Mouse (Mus musculus) MEL-GATA-1-ER (cell line): ENCODE results near the gene Garnl3.

Experiments used
- DNase-seq: peaks from one replicate; pipeline ENCODE4 v3.0.0-alpha.2; 2012; ENCODE audit warnings: low read depth; ENCODE audit errors: extremely low read depth

Gene Garnl3

GRCm38 (mm10) chr2:33131500-33132092 is at the start of gene Garnl3:
Gene Garnl3, minus strand, starts transcription at chr2:33131654.
- DNase-seq: peak; percentile 53

GRCm38 (mm10) chr2:33179930-33180630 is 48.6 kb upstream of the Garnl3 start:
- no peak for DNase-seq

- DNase-seq: no peak
Measured at GRCm38 (mm10) chr2:33179171-33179929, 47.9 kb upstream of the Garnl3 start.

- no peak for DNase-seq
Measured at GRCm38 (mm10) chr2:33178243-33178932, 46.9 kb upstream of the Garnl3 start.

GRCm38 (mm10) chr2:33177443-33178242 is 46.2 kb upstream of the Garnl3 start:
- no peak for DNase-seq

- no peak for DNase-seq
Measured at GRCm38 (mm10) chr2:33176921-33177320, 45.5 kb upstream of the Garnl3 start.

GRCm38 (mm10) chr2:33176516-33176915 is 45.1 kb upstream of the Garnl3 start:
- DNase-seq: no peak

GRCm38 (mm10) chr2:33173686-33174085 is 42.2 kb upstream of the Garnl3 start:
- no peak for DNase-seq

GRCm38 (mm10) chr2:33173126-33173525 is 41.7 kb upstream of the Garnl3 start:
- no peak for DNase-seq

- DNase-seq: no peak
Measured at GRCm38 (mm10) chr2:33170777-33171565, 39.5 kb upstream of the Garnl3 start.

GRCm38 (mm10) chr2:33169445-33169844 is 38.0 kb upstream of the Garnl3 start:
- DNase-seq: no peak

- no peak for DNase-seq
Measured at GRCm38 (mm10) chr2:33167060-33167459, 35.6 kb upstream of the Garnl3 start.

GRCm38 (mm10) chr2:33165710-33166374 is 34.4 kb upstream of the Garnl3 start:
- DNase-seq: no peak

- no peak for DNase-seq
Measured at GRCm38 (mm10) chr2:33165229-33165628, 33.8 kb upstream of the Garnl3 start.

GRCm38 (mm10) chr2:33164646-33165045 is 33.2 kb upstream of the Garnl3 start:
- DNase-seq: no peak

GRCm38 (mm10) chr2:33162126-33162525 is 30.7 kb upstream of the Garnl3 start:
- no peak for DNase-seq

- DNase-seq: no peak
Measured at GRCm38 (mm10) chr2:33160326-33160973, 29.0 kb upstream of the Garnl3 start.

- DNase-seq: no peak
Measured at GRCm38 (mm10) chr2:33159593-33159992, 28.1 kb upstream of the Garnl3 start.

GRCm38 (mm10) chr2:33158895-33159294 is 27.4 kb upstream of the Garnl3 start:
- no peak for DNase-seq
